Mouse (Mus musculus): ENCODE data around the gene Tm7sf2. TPM values are rescaled to one million over a fixed set of nuclear protein-coding genes. Genes with fewer than 3 reads are reported as not detected.

Gene Tm7sf2
- polyA plus RNA-seq, 1 experiment from 2014 or later = 7.6 TPM

- Histone ChIP-seq H3K4me2 (ENCODE audit: low read length) (no peak overlapping the region), H3K27me3 (ENCODE audit: control insufficient read depth, insufficient read depth, low read length) (peaks cover 8% of the 10 kb centered on the region; the same call in 1 of the 2 replicates), H3K4me1 (ENCODE audit: control insufficient read depth in 2 of 2, insufficient read depth in 2 of 2, low read length in 2 of 2) (peaks cover 3 to 7% of the 10 kb centered on the region in 2 experiments; a peak in 3 of 4 replicates), H3K4me3 (ENCODE audit: control insufficient read depth in 1 of 2, insufficient read depth in 1 of 2, low read depth in 1 of 2, low read length in 2 of 2) (no peak overlapping the region), H3K9ac (ENCODE audit: low read length) (no peak overlapping the region), H3K27ac (replicated peaks in 1 of 2; ENCODE audit: control insufficient read depth in 1 of 2, insufficient read depth in 1 of 2, low read depth in 2 of 2, low read length in 2 of 2) (no peak overlapping the region), H3K36me3 (ENCODE audit: control insufficient read depth, insufficient read depth, low read length) (no peaks in the 10 kb centered on the region), H3K9me3 (ENCODE audit: control insufficient read depth, low read length) (no peaks in the 10 kb centered on the region)
- ATAC-seq (ENCODE audit: insufficient number of reproducible peaks, insufficient read depth, low FRiP score, low read depth) = no peak
- 46% methylated on average over 3 of the region's 3 CpGs for WGBS
Observed at GRCm38 (mm10) chr19:6020276-6020675, 47.9 kb downstream of the Tm7sf2 start.

- H3K36me3 ChIP-seq (ENCODE audit: control insufficient read depth, insufficient read depth, low read length) = no peaks in the 10 kb centered on the region
- no peak overlapping the region for H3K9ac ChIP-seq (ENCODE audit: low read length)
- no peak overlapping the region for H3K4me3 ChIP-seq (ENCODE audit: control insufficient read depth in 1 of 2, insufficient read depth in 1 of 2, low read depth in 1 of 2, low read length in 2 of 2)
- peaks cover 9 to 10% of the 10 kb centered on the region in 2 experiments; a peak in 3 of 4 replicates for H3K4me1 ChIP-seq (ENCODE audit: control insufficient read depth in 2 of 2, insufficient read depth in 2 of 2, low read length in 2 of 2)
- no peaks in the 10 kb centered on the region for H3K9me3 ChIP-seq (ENCODE audit: control insufficient read depth, low read length)
- no peak for ATAC-seq (ENCODE audit: insufficient number of reproducible peaks, insufficient read depth, low FRiP score, low read depth)
- H3K27me3 ChIP-seq (ENCODE audit: control insufficient read depth, insufficient read depth, low read length) = peaks cover 8% of the 10 kb centered on the region; the same call in 1 of the 2 replicates
- H3K4me2 ChIP-seq (ENCODE audit: low read length) = no peak overlapping the region
- H3K27ac ChIP-seq (replicated peaks in 1 of 2; ENCODE audit: control insufficient read depth in 1 of 2, insufficient read depth in 1 of 2, low read depth in 2 of 2, low read length in 2 of 2) = no peak overlapping the region
- whole genome bisulfite sequencing = 30% methylated on average over 15 of the region's 15 CpGs
Observed at GRCm38 (mm10) chr19:6018142-6019089, 49.8 kb downstream of the Tm7sf2 start.

- Histone ChIP-seq H3K27me3 (ENCODE audit: control insufficient read depth, insufficient read depth, low read length) (peaks cover 8% of the 10 kb centered on the region; the same call in 1 of the 2 replicates), H3K9ac (ENCODE audit: low read length) (no peak overlapping the region), H3K4me2 (ENCODE audit: low read length) (no peak overlapping the region; the same call in 1 of the 2 replicates), H3K4me1 (ENCODE audit: control insufficient read depth in 2 of 2, insufficient read depth in 2 of 2, low read length in 2 of 2) (peaks cover 9 to 10% of the 10 kb centered on the region in 2 experiments; a peak in 3 of 4 replicates), H3K27ac (replicated peaks in 1 of 2; ENCODE audit: control insufficient read depth in 1 of 2, insufficient read depth in 1 of 2, low read depth in 2 of 2, low read length in 2 of 2) (no peak overlapping the region), H3K36me3 (ENCODE audit: control insufficient read depth, insufficient read depth, low read length) (no peaks in the 10 kb centered on the region), H3K9me3 (ENCODE audit: control insufficient read depth, low read length) (no peaks in the 10 kb centered on the region), H3K4me3 (ENCODE audit: control insufficient read depth in 1 of 2, insufficient read depth in 1 of 2, low read depth in 1 of 2, low read length in 2 of 2) (no peak overlapping the region)
- WGBS = 51% methylated on average over 7 of the region's 7 CpGs
- no peak for ATAC-seq (ENCODE audit: insufficient number of reproducible peaks, insufficient read depth, low FRiP score, low read depth)
Observed at GRCm38 (mm10) chr19:6016532-6016931, 51.6 kb downstream of the Tm7sf2 start.

- 2% methylated on average over 40 of the region's 40 CpGs for WGBS
- ATAC-seq (ENCODE audit: insufficient number of reproducible peaks, insufficient read depth, low FRiP score, low read depth) = peak; percentile 73
- H3K27ac ChIP-seq (replicated peaks in 1 of 2; ENCODE audit: control insufficient read depth in 1 of 2, insufficient read depth in 1 of 2, low read depth in 2 of 2, low read length in 2 of 2) = peak within 1 kb of the TSS; percentile 46 to 53
- H3K27me3 ChIP-seq (ENCODE audit: control insufficient read depth, insufficient read depth, low read length) = peaks cover 8% of the 10 kb centered on the region; the same call in 1 of the 2 replicates
- H3K4me3 ChIP-seq (ENCODE audit: control insufficient read depth in 1 of 2, insufficient read depth in 1 of 2, low read depth in 1 of 2, low read length in 2 of 2) = peak within 1 kb of the TSS; percentile 63 to 64
- H3K36me3 ChIP-seq (ENCODE audit: control insufficient read depth, insufficient read depth, low read length) = no peaks in the 10 kb centered on the region
- H3K4me2 ChIP-seq (ENCODE audit: low read length) = peak within 1 kb of the TSS; percentile 93
- H3K9me3 ChIP-seq (ENCODE audit: control insufficient read depth, low read length) = no peaks in the 10 kb centered on the region
- peak within 1 kb of the TSS; percentile 75 for H3K9ac ChIP-seq (ENCODE audit: low read length)
- peaks cover 9 to 10% of the 10 kb centered on the region in 2 experiments; a peak in 3 of 4 replicates for H3K4me1 ChIP-seq (ENCODE audit: control insufficient read depth in 2 of 2, insufficient read depth in 2 of 2, low read length in 2 of 2)
Observed at GRCm38 (mm10) chr19:6015511-6016315, 52.5 kb downstream of the Tm7sf2 start, which contains the start of gene Capn1. Capn1 (minus strand) TSS chr19:6015897.

- peak overlapping the region; percentile 46 to 53 for H3K27ac ChIP-seq (replicated peaks in 1 of 2; ENCODE audit: control insufficient read depth in 1 of 2, insufficient read depth in 1 of 2, low read depth in 2 of 2, low read length in 2 of 2)
- H3K9me3 ChIP-seq (ENCODE audit: control insufficient read depth, low read length) = no peaks in the 10 kb centered on the region
- H3K27me3 ChIP-seq (ENCODE audit: control insufficient read depth, insufficient read depth, low read length) = peaks cover 8% of the 10 kb centered on the region; the same call in 1 of the 2 replicates
- no peaks in the 10 kb centered on the region for H3K36me3 ChIP-seq (ENCODE audit: control insufficient read depth, insufficient read depth, low read length)
- WGBS = 2% methylated on average over 16 of the region's 18 CpGs
- peak overlapping the region; percentile 93 for H3K4me2 ChIP-seq (ENCODE audit: low read length)
- peak overlapping the region; percentile 75 for H3K9ac ChIP-seq (ENCODE audit: low read length)
- H3K4me1 ChIP-seq (ENCODE audit: control insufficient read depth in 2 of 2, insufficient read depth in 2 of 2, low read length in 2 of 2) = peaks cover 9 to 10% of the 10 kb centered on the region in 2 experiments; a peak in 3 of 4 replicates
- peak overlapping the region; percentile 63 to 64 for H3K4me3 ChIP-seq (ENCODE audit: control insufficient read depth in 1 of 2, insufficient read depth in 1 of 2, low read depth in 1 of 2, low read length in 2 of 2)
- peak; percentile 65 for ATAC-seq (ENCODE audit: insufficient number of reproducible peaks, insufficient read depth, low FRiP score, low read depth)
Observed at GRCm38 (mm10) chr19:6014991-6015510, 53.1 kb downstream of the Tm7sf2 start.

GRCm38 (mm10) chr19:6013691-6014090 is 54.5 kb downstream of the Tm7sf2 start:
- Histone ChIP-seq H3K27ac (replicated peaks in 1 of 2; ENCODE audit: control insufficient read depth in 1 of 2, insufficient read depth in 1 of 2, low read depth in 2 of 2, low read length in 2 of 2) (no peak overlapping the region), H3K9ac (ENCODE audit: low read length) (no peak overlapping the region), H3K4me2 (ENCODE audit: low read length) (no peak overlapping the region), H3K4me1 (ENCODE audit: control insufficient read depth in 2 of 2, insufficient read depth in 2 of 2, low read length in 2 of 2) (peaks cover 9 to 10% of the 10 kb centered on the region in 2 experiments; a peak in 3 of 4 replicates), H3K9me3 (ENCODE audit: control insufficient read depth, low read length) (no peaks in the 10 kb centered on the region), H3K27me3 (ENCODE audit: control insufficient read depth, insufficient read depth, low read length) (peaks cover 8% of the 10 kb centered on the region; the same call in 1 of the 2 replicates), H3K4me3 (ENCODE audit: control insufficient read depth in 1 of 2, insufficient read depth in 1 of 2, low read depth in 1 of 2, low read length in 2 of 2) (no peak overlapping the region), H3K36me3 (ENCODE audit: control insufficient read depth, insufficient read depth, low read length) (no peaks in the 10 kb centered on the region)
- 86% methylated on average over 10 of the region's 10 CpGs for WGBS
- no peak for ATAC-seq (ENCODE audit: insufficient number of reproducible peaks, insufficient read depth, low FRiP score, low read depth)
